Mouse (Mus musculus) limb, embryonic 13.5 days (tissue): Measurements from ENCODE around the gene Zfp423. TPM values are rescaled to one million over a fixed set of nuclear protein-coding genes. Genes with fewer than 3 reads are reported as not detected.

ENCODE experiments used
- ATAC-seq: fragments of 200-750 bp; cut with Nextera tagmentation; 2 replicates; pipeline ENCODE4 v1.8.0; 2017; ENCODE audit warnings: low read depth, moderate number of reproducible peaks, moderate TSS enrichment; ENCODE audit not compliant: low FRiP score
- H3K27ac ChIP-seq: fragments of 300-500 bp; sonication (generic); 2 replicates; pipeline ENCODE4 v1.5.1; 2015; ENCODE audit warnings: inconsistent platforms, mild to moderate bottlenecking, moderate library complexity
- H3K27me3 ChIP-seq: fragments of 300-500 bp; sonication (generic); 2 replicates; pipeline ENCODE4 v1.6.1; 2015; ENCODE audit warnings: mild to moderate bottlenecking, inconsistent platforms
- H3K36me3 ChIP-seq: fragments of 300-500 bp; sonication (generic); 2 replicates; pipeline ENCODE4 v1.6.1; 2015; ENCODE audit warnings: inconsistent platforms, mild to moderate bottlenecking, moderate library complexity
- H3K4me1 ChIP-seq: fragments of 300-500 bp; sonication (generic); 2 replicates; pipeline ENCODE4 v1.6.1; 2015; ENCODE audit warnings: inconsistent platforms
- H3K4me2 ChIP-seq: fragments of 300-500 bp; sonication (generic); replicated peaks from 2 replicates; pipeline ENCODE4 v1.6.1; 2015; ENCODE audit warnings: inconsistent platforms, mild to moderate bottlenecking, moderate library complexity
- H3K4me3 ChIP-seq: fragments of 300-500 bp; sonication (generic); 2 replicates; pipeline ENCODE4 v1.5.1; 2015; ENCODE audit warnings: moderate library complexity, mild to moderate bottlenecking, inconsistent platforms
- H3K9ac ChIP-seq: fragments of 300-500 bp; sonication (generic); 2 replicates; pipeline ENCODE4 v1.6.1; 2015; ENCODE audit warnings: mild to moderate bottlenecking, inconsistent platforms
- H3K9me3 ChIP-seq: fragments of 300-500 bp; sonication (generic); 2 replicates; pipeline ENCODE4 v1.6.1; 2016; ENCODE audit warnings: inconsistent platforms
- WGBS: fragments of 180-500 bp; shearing (Covaris S2); methylation state at CpG from one replicate; pipeline ENCODE4 v1.1.7; 2015; 5-methylcytosine and 5-hydroxymethylcytosine counted together
- polyA plus RNA-seq: library from polyadenylated mRNA; unstranded; fragments of >200 nt; fragmentation: Nextera tagmentation; extraction: Ambion mirVana; gene quantifications from 2 replicates; pipeline ENCODE4 v1.2.1, GENCODE M21; 2015

Gene Zfp423
- polyA plus RNA-seq, 1 experiment from 2014 or later = 26.4 TPM

DNA sequence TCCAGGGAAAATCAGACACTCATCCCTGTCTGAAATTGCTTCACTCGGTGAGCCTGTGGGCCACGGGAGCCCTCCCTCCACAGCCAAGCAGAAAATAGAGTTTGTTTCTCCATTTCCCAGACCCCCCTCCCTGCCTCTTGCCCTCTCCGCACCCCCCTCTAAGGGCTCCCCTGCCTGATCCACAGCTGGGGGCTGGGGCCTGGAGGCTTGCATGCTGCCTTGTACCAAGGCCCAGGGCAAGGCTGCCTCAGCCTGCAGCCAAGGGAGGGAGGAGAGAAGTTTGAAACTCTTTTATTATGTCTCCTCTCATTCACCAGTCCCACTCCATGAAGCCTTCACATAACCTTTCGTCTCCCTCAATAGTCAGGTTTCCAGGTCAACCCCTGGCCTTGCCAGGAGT lies 224.5 kb downstream of the Zfp423 start:
- ATAC-seq = no peak
- no peaks in the 10 kb centered on the region for H3K27me3 ChIP-seq
- no peak overlapping the region for H3K9ac ChIP-seq
- 60% methylated on average over 4 of the region's 4 CpGs for WGBS
- peaks cover 13% of the 10 kb centered on the region; the same call in 1 of the 2 replicates for H3K36me3 ChIP-seq
- no peak overlapping the region for H3K4me3 ChIP-seq
- no peak overlapping the region for H3K4me2 ChIP-seq
- peaks cover 43% of the 10 kb centered on the region for H3K4me1 ChIP-seq
- peak overlapping the region; percentile 44; the same call in 1 of the 2 replicates for H3K27ac ChIP-seq
- no peaks in the 10 kb centered on the region for H3K9me3 ChIP-seq

DNA sequence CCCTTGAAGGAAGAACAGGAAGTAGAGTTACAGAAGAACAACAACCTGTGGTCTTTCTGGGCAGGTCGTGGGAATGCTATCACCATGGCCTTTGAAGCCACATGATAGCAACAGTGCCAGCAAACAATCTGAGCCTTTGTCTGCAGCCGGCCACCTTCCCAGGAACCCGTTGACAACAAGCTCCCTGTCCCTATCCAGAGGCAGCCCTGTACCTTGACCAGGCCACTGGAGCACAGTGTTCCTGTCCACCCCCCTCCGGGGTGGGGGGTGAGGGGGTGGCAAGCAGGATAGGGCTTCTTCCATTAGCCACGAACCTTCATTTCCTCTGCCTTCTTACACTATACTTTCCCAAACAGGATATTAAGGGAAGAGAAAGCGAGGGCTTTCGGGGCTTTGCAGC lies 224.9 kb downstream of the Zfp423 start:
- H3K27ac ChIP-seq = peak overlapping the region; percentile 34; the same call in 1 of the 2 replicates
- no peak overlapping the region for H3K4me2 ChIP-seq
- no peak overlapping the region for H3K9ac ChIP-seq
- H3K9me3 ChIP-seq = no peaks in the 10 kb centered on the region
- peaks cover 17% of the 10 kb centered on the region; the same call in 1 of the 2 replicates for H3K36me3 ChIP-seq
- whole genome bisulfite sequencing = 63% methylated on average over 7 of the region's 7 CpGs
- no peaks in the 10 kb centered on the region for H3K27me3 ChIP-seq
- H3K4me3 ChIP-seq = no peak overlapping the region
- no peak for ATAC-seq
- peaks cover 43% of the 10 kb centered on the region for H3K4me1 ChIP-seq

- Histone ChIP-seq H3K9ac (no peak overlapping the region), H3K4me2 (no peak overlapping the region), H3K27ac (no peak overlapping the region), H3K4me3 (no peak overlapping the region), H3K9me3 (no peaks in the 10 kb centered on the region), H3K27me3 (no peaks in the 10 kb centered on the region), H3K4me1 (peaks cover 26% of the 10 kb centered on the region), H3K36me3 (peaks cover 14% of the 10 kb centered on the region; the same call in 1 of the 2 replicates)
- no peak for ATAC-seq
- 72% methylated on average over 12 of the region's 12 CpGs for WGBS
Observed at GRCm38 (mm10) chr8:87731062-87731461, 228.3 kb downstream of the Zfp423 start.

GRCm38 (mm10) chr8:87723015-87723414 lies 236.4 kb downstream of the Zfp423 start:
- Histone ChIP-seq H3K36me3 (no peaks in the 10 kb centered on the region; the same call in 1 of the 2 replicates), H3K4me2 (no peak overlapping the region), H3K27ac (peak overlapping the region; percentile 62), H3K4me1 (peaks cover 60% of the 10 kb centered on the region), H3K9ac (no peak overlapping the region), H3K27me3 (no peaks in the 10 kb centered on the region), H3K9me3 (no peaks in the 10 kb centered on the region), H3K4me3 (no peak overlapping the region)
- 33% methylated on average over 8 of the region's 8 CpGs for WGBS
- peak; percentile 60; the same call in 1 of the 2 replicates for ATAC-seq

DNA sequence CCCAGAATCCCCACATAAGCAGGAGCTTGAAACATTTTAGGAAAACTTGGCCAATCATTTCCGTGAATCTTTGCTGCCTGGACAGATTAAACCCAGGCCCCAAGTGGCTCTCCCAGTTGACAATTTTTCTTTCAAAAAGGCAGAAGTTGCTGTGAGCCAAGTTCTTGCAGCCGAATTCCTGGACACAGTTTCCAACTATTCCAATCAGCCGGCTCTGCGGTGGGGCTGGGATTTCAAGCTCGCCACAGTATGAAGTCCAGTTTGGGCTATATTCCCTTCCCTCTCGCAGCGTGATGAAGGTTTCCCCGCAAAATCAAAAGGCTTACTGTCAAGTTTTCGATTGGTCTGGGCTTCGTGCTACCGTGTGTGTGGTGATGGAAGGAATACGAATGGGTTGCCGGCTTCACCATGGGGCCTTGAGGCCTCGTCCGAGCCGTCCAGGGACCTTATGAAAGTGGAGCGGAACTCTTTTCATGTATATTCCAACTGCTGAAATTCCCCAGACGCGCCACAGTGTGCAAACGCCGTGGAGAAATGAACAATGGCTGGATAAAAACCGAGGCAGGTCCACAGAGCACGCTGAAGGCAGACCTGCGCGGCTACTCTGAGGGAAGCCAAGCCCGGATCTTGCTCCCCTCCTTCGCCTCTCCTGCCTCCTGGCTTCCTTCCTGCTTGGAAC lies 240.1 kb downstream of the Zfp423 start:
- Histone ChIP-seq H3K27me3 (no peaks in the 10 kb centered on the region), H3K4me1 (peaks cover 92% of the 10 kb centered on the region), H3K9me3 (no peaks in the 10 kb centered on the region), H3K4me2 (peak overlapping the region; percentile 25; the same call in 1 of the 2 replicates), H3K9ac (no peak overlapping the region), H3K4me3 (no peak overlapping the region), H3K27ac (peak overlapping the region; percentile 48; the same call in 1 of the 2 replicates), H3K36me3 (no peaks in the 10 kb centered on the region)
- no peak for ATAC-seq
- WGBS = 66% methylated on average over 27 of the region's 27 CpGs

DNA sequence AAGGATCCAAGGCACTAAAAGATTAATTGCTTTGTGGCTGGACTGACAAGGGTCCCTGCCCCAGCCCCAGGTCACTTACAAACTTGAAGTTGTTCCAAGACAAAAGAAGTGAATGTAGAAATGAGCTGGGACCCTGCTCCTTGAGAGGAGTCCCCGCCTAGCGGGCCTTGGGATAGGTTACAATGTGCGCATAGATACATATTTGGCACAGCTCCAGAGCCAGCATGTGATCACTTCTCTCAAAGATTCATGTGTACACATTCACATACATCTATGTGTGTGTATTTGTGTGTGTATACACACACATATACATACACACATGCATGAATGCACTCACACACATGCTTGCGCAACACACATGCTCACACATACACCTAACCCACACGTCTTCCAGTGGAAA lies 241.9 kb downstream of the Zfp423 start:
- H3K4me1 ChIP-seq = peaks cover 76% of the 10 kb centered on the region

DNA sequence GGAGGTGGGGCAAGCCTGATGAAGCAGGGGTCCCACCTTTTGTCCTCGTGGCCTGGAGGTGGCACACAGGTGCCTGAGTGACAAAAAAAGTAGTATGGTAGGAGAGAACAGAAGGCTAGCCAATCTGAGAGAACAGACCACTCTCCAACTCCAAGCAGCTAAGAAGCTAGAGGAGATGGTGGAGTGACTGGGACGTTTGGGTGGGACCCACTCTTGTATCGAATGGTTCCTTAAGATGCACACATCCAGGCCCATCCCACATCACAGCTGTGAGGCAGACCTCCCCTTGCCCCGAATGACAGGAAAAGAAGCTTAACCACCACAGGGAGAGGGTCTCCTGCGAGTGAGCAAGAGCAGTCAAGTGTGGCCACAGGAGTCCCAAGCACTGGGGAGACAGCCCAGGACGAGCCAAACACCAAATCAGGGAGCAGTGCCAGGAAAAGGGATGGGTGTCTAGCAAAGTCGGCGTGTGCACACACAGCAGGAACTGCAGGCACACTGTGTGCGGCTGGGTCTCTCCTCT lies 242.6 kb downstream of the Zfp423 start:
- peak overlapping the region; percentile 9 for H3K4me3 ChIP-seq

More for the DNA sequence above, 241.9 kb downstream of the Zfp423 start:
- Histone ChIP-seq H3K4me3 (no peak overlapping the region), H3K4me2 (no peak overlapping the region), H3K27ac (no peak overlapping the region), H3K27me3 (no peaks in the 10 kb centered on the region), H3K9me3 (no peaks in the 10 kb centered on the region), H3K36me3 (no peaks in the 10 kb centered on the region), H3K9ac (no peak overlapping the region)
- ATAC-seq = no peak
- WGBS = 62% methylated on average over 5 of the region's 5 CpGs

GRCm38 (mm10) chr8:87715731-87716682 lies 243.4 kb downstream of the Zfp423 start:
- WGBS = 5% methylated on average over 24 of the region's 24 CpGs
- peak; percentile 84 for ATAC-seq
- peaks cover 67% of the 10 kb centered on the region for H3K4me1 ChIP-seq
- H3K4me3 ChIP-seq = peak overlapping the region; percentile 9
- H3K9ac ChIP-seq = peak overlapping the region; percentile 48; the same call in 1 of the 2 replicates
- H3K27ac ChIP-seq = peak overlapping the region; percentile 77
- no peaks in the 10 kb centered on the region for H3K27me3 ChIP-seq
- H3K36me3 ChIP-seq = no peaks in the 10 kb centered on the region
- H3K4me2 ChIP-seq = peak overlapping the region; percentile 53
- no peaks in the 10 kb centered on the region for H3K9me3 ChIP-seq

More for the DNA sequence above, 242.6 kb downstream of the Zfp423 start:
- ATAC-seq = no peak
- H3K4me1 ChIP-seq = peaks cover 72% of the 10 kb centered on the region
- H3K27ac ChIP-seq = peak overlapping the region; percentile 77
- no peaks in the 10 kb centered on the region for H3K9me3 ChIP-seq
- peak overlapping the region; percentile 48; the same call in 1 of the 2 replicates for H3K9ac ChIP-seq
- 25% methylated on average over 9 of the region's 9 CpGs for WGBS
- no peaks in the 10 kb centered on the region for H3K36me3 ChIP-seq
- no peaks in the 10 kb centered on the region for H3K27me3 ChIP-seq
- peak overlapping the region; percentile 53 for H3K4me2 ChIP-seq

- peaks cover 55% of the 10 kb centered on the region for H3K4me1 ChIP-seq
- H3K27ac ChIP-seq = no peak overlapping the region
- no peaks in the 10 kb centered on the region for H3K27me3 ChIP-seq
- no peaks in the 10 kb centered on the region for H3K9me3 ChIP-seq
- H3K9ac ChIP-seq = no peak overlapping the region
- 69% methylated on average over 3 of the region's 3 CpGs for WGBS
- H3K36me3 ChIP-seq = no peaks in the 10 kb centered on the region
- no peak for ATAC-seq
- no peak overlapping the region for H3K4me2 ChIP-seq
- no peak overlapping the region for H3K4me3 ChIP-seq
Observed at GRCm38 (mm10) chr8:87713946-87714345, 245.4 kb downstream of the Zfp423 start.

- Histone ChIP-seq H3K9ac (no peak overlapping the region), H3K9me3 (no peaks in the 10 kb centered on the region), H3K27me3 (no peaks in the 10 kb centered on the region), H3K36me3 (no peaks in the 10 kb centered on the region), H3K27ac (no peak overlapping the region), H3K4me3 (no peak overlapping the region), H3K4me2 (no peak overlapping the region), H3K4me1 (peaks cover 51% of the 10 kb centered on the region)
- ATAC-seq = no peak
- WGBS = 80% methylated on average over 6 of the region's 6 CpGs
Observed at GRCm38 (mm10) chr8:87711955-87712354, 247.4 kb downstream of the Zfp423 start.

GRCm38 (mm10) chr8:87708127-87708637 lies 251.2 kb downstream of the Zfp423 start:
- peak overlapping the region; percentile 18 for H3K4me3 ChIP-seq
- 12% methylated on average over 11 of the region's 11 CpGs for WGBS
- peaks cover 33% of the 10 kb centered on the region for H3K4me1 ChIP-seq
- H3K9me3 ChIP-seq = no peaks in the 10 kb centered on the region
- H3K27me3 ChIP-seq = no peaks in the 10 kb centered on the region
- no peaks in the 10 kb centered on the region for H3K36me3 ChIP-seq
- peak overlapping the region; percentile 59 for H3K4me2 ChIP-seq
- ATAC-seq = no peak; the same call in 1 of the 2 replicates
- no peak overlapping the region for H3K9ac ChIP-seq
- H3K27ac ChIP-seq = peak overlapping the region; percentile 52; the same call in 1 of the 2 replicates
